Mouse (Mus musculus): Measurements from ENCODE around the gene Hist2h3c2. TPM values are rescaled to one million over a fixed set of nuclear protein-coding genes. Genes with fewer than 3 reads are reported as not detected.
A peak's percentile ranks its signal among the peaks of the same experiment; 100 is the strongest.

Hist2h3c2 gene
- polyA plus RNA-seq, 1 experiment = 66.4 TPM

- H3K27me3 ChIP-seq (ENCODE audit: control insufficient read depth, insufficient read depth, low read length) = no peaks in the 10 kb centered on the region
- WGBS = 21% methylated on average over 27 of the region's 27 CpGs
- no peak for DNase-seq (ENCODE audit: low read depth in 1 of 2, low spot score in 2 of 2)
- TF ChIP-seq POLR2A (IDR thresholded peaks at IDR 0.05; ENCODE audit: low read depth, low read length) (no peak), CTCF (IDR thresholded peaks at IDR 0.05; ENCODE audit: extremely low read depth, insufficient read depth, insufficient read length, insufficient replicate concordance) (no peak)
- peak overlapping the region; percentile 91 for H3K27ac ChIP-seq (ENCODE audit: insufficient read depth, low read length)
- peaks cover 23% of the 10 kb centered on the region; the same call in 1 of the 2 replicates for H3K4me1 ChIP-seq (ENCODE audit: control insufficient read depth, insufficient read depth, insufficient read length)
- H3K36me3 ChIP-seq (ENCODE audit: control insufficient read depth, insufficient read depth, low read length) = no peaks in the 10 kb centered on the region
- peak overlapping the region; percentile 72 for H3K4me3 ChIP-seq (ENCODE audit: extremely low read depth, insufficient read depth, insufficient read length)
Measured at GRCm38 (mm10) chr3:96196437-96197128, 42.3 kb downstream of the Hist2h3c2 start.

- peaks cover 23% of the 10 kb centered on the region; the same call in 1 of the 2 replicates for H3K4me1 ChIP-seq (ENCODE audit: control insufficient read depth, insufficient read depth, insufficient read length)
- WGBS = 91% methylated on average over 11 of the region's 11 CpGs
- H3K4me3 ChIP-seq (ENCODE audit: extremely low read depth, insufficient read depth, insufficient read length) = no peak overlapping the region
- no peaks in the 10 kb centered on the region for H3K27me3 ChIP-seq (ENCODE audit: control insufficient read depth, insufficient read depth, low read length)
- no peak for TF ChIP-seq CTCF (IDR thresholded peaks at IDR 0.05; ENCODE audit: extremely low read depth, insufficient read depth, insufficient read length, insufficient replicate concordance)
- no peak for TF ChIP-seq POLR2A (IDR thresholded peaks at IDR 0.05; ENCODE audit: low read depth, low read length)
- H3K36me3 ChIP-seq (ENCODE audit: control insufficient read depth, insufficient read depth, low read length) = no peaks in the 10 kb centered on the region
- no peak for DNase-seq (ENCODE audit: low read depth in 1 of 2, low spot score in 2 of 2)
- no peak overlapping the region for H3K27ac ChIP-seq (ENCODE audit: insufficient read depth, low read length)
Measured at GRCm38 (mm10) chr3:96195616-96196313, 43.2 kb downstream of the Hist2h3c2 start.

GRCm38 (mm10) chr3:96194966-96195365, 44.0 kb downstream of the Hist2h3c2 start:
- 24% methylated on average over 10 of the region's 10 CpGs for WGBS
- TF ChIP-seq CTCF (IDR thresholded peaks at IDR 0.05; ENCODE audit: extremely low read depth, insufficient read depth, insufficient read length, insufficient replicate concordance) = no peak
- no peak for TF ChIP-seq POLR2A (IDR thresholded peaks at IDR 0.05; ENCODE audit: low read depth, low read length)
- DNase-seq (ENCODE audit: low read depth in 1 of 2, low spot score in 2 of 2) = no peak

GRCm38 (mm10) chr3:96192977-96193376, 46.0 kb downstream of the Hist2h3c2 start:
- Histone ChIP-seq H3K27me3 (ENCODE audit: control insufficient read depth, insufficient read depth, low read length) (no peaks in the 10 kb centered on the region), H3K27ac (ENCODE audit: insufficient read depth, low read length) (no peak overlapping the region), H3K4me3 (ENCODE audit: extremely low read depth, insufficient read depth, insufficient read length) (no peak overlapping the region), H3K4me1 (ENCODE audit: control insufficient read depth, insufficient read depth, insufficient read length) (peaks cover 13% of the 10 kb centered on the region; the same call in 1 of the 2 replicates), H3K36me3 (ENCODE audit: control insufficient read depth, insufficient read depth, low read length) (no peaks in the 10 kb centered on the region)
- DNase-seq (ENCODE audit: low read depth in 1 of 2, low spot score in 2 of 2) = no peak
- TF ChIP-seq CTCF (IDR thresholded peaks at IDR 0.05; ENCODE audit: extremely low read depth, insufficient read depth, insufficient read length, insufficient replicate concordance) (no peak), POLR2A (IDR thresholded peaks at IDR 0.05; ENCODE audit: low read depth, low read length) (no peak)
- 90% methylated on average over 12 of the region's 12 CpGs for WGBS

More at GRCm38 (mm10) chr3:96194966-96195365, 44.0 kb downstream of the Hist2h3c2 start:
- Histone ChIP-seq H3K4me1 (ENCODE audit: control insufficient read depth, insufficient read depth, insufficient read length) (peaks cover 23% of the 10 kb centered on the region; the same call in 1 of the 2 replicates), H3K27ac (ENCODE audit: insufficient read depth, low read length) (no peak overlapping the region), H3K36me3 (ENCODE audit: control insufficient read depth, insufficient read depth, low read length) (no peaks in the 10 kb centered on the region), H3K4me3 (ENCODE audit: extremely low read depth, insufficient read depth, insufficient read length) (no peak overlapping the region), H3K27me3 (ENCODE audit: control insufficient read depth, insufficient read depth, low read length) (no peaks in the 10 kb centered on the region)

Other genes starting within 250 kb of the Hist2h3c2 start
- gene Plekho1, start 243.1 kb downstream of the Hist2h3c2 start, polyA plus RNA-seq (2012; rRNA removed) = 60.1 and 91.7 TPM in 2 replicates
- 2.0 and 2.5 TPM in 2 replicates for gene Vps45, start 180.7 kb downstream of the Hist2h3c2 start, polyA plus RNA-seq (2012; rRNA removed)
- gene Otud7b, start 134.6 kb downstream of the Hist2h3c2 start, polyA plus RNA-seq (2012; rRNA removed) = 11.1 and 19.8 TPM in 2 replicates
- 2.1 and 2.7 TPM in 2 replicates for gene Mtmr11, start 77.1 kb downstream of the Hist2h3c2 start, polyA plus RNA-seq (2012; rRNA removed)
- 62.2 and 91.8 TPM in 2 replicates for gene Sf3b4, start 66.8 kb downstream of the Hist2h3c2 start, polyA plus RNA-seq (2012; rRNA removed)
- gene Sv2a, start 58.0 kb downstream of the Hist2h3c2 start, polyA plus RNA-seq (2012; rRNA removed) = 2.0 and 3.5 TPM in 2 replicates
- 24.6 and 38.8 TPM in 2 replicates for gene Bola1, start 19.4 kb downstream of the Hist2h3c2 start, polyA plus RNA-seq (2012; rRNA removed)
- 3.0 and 5.2 TPM in 2 replicates for gene Hist2h2ab, start 19.3 kb downstream of the Hist2h3c2 start, polyA plus RNA-seq (2012; rRNA removed)
- 31.1 and 44.3 TPM in 2 replicates for gene Hist2h2ac, start 18.2 kb downstream of the Hist2h3c2 start, polyA plus RNA-seq (2012; rRNA removed)
- 3.3 and 4.2 TPM in 2 replicates for gene Hist2h2be, start 18.0 kb downstream of the Hist2h3c2 start, polyA plus RNA-seq (2012; rRNA removed)
- 169 and 177 TPM in 2 replicates for gene Hist2h2aa2, start 1.1 kb upstream of the Hist2h3c2 start, polyA plus RNA-seq (2012; rRNA removed)
- gene Hist2h2aa1, start 6.4 kb upstream of the Hist2h3c2 start, polyA plus RNA-seq (2012; rRNA removed) = 95.6 and 174 TPM in 2 replicates
- not detected in 2 replicates for gene Hist2h3c1, start 7.6 kb upstream of the Hist2h3c2 start, polyA plus RNA-seq (2012; rRNA removed)
- gene Hist2h4, start 24.2 kb upstream of the Hist2h3c2 start, polyA plus RNA-seq (2012; rRNA removed) = 9.3 and 15.4 TPM in 2 replicates
- 102 and 177 TPM in 2 replicates for gene Hist2h3b, start 29.5 kb upstream of the Hist2h3c2 start, polyA plus RNA-seq (2012; rRNA removed)
- 14.7 and 15.9 TPM in 2 replicates for gene Hist2h2bb, start 30.6 kb upstream of the Hist2h3c2 start, polyA plus RNA-seq (2012; rRNA removed)
- 5.2 and 6.0 TPM in 2 replicates for gene Fcgr1, start 54.8 kb upstream of the Hist2h3c2 start, polyA plus RNA-seq (2012; rRNA removed)
- gene BC107364, start 213.2 kb upstream of the Hist2h3c2 start, polyA plus RNA-seq (2012; rRNA removed) = not detected in 2 replicates